Mouse (Mus musculus) liver, embryonic 13.5 days (tissue): Measurements from ENCODE around the gene Ksr2. TPM values are rescaled to one million over a fixed set of nuclear protein-coding genes. Genes with fewer than 3 reads are reported as not detected.
"Not testable (repeated sequence)": the region's sequence is repeated elsewhere in the genome, so short reads cannot be mapped to it uniquely, and the experiment has no call there.

Source experiments
- ATAC-seq: fragments of 200-750 bp; cut with Nextera tagmentation; 2 replicates; pipeline ENCODE4 v1.8.0; 2017; ENCODE audit warnings: low read depth, mild to moderate bottlenecking, moderate number of reproducible peaks, moderate library complexity
- DNase-seq: peaks from one replicate; pipeline ENCODE4 v3.0.0; 2022
- H3K27ac ChIP-seq: fragments of 300-500 bp; sonication (generic); 2 replicates; pipeline ENCODE4 v1.5.1; 2015; ENCODE audit warnings: moderate library complexity, mild to moderate bottlenecking, inconsistent platforms
- H3K27me3 ChIP-seq: fragments of 300-500 bp; sonication (generic); 2 replicates; pipeline ENCODE4 v1.6.1; 2015; ENCODE audit warnings: mild to moderate bottlenecking, inconsistent platforms
- H3K36me3 ChIP-seq: fragments of 300-500 bp; sonication (generic); 2 replicates; pipeline ENCODE4 v1.6.1; 2015; ENCODE audit warnings: mild to moderate bottlenecking, inconsistent platforms
- H3K4me1 ChIP-seq: fragments of 300-500 bp; sonication (generic); replicated peaks from 2 replicates; pipeline ENCODE4 v1.6.1; 2015; ENCODE audit warnings: inconsistent platforms
- H3K4me2 ChIP-seq: fragments of 300-500 bp; sonication (generic); 2 replicates; pipeline ENCODE4 v1.6.1; 2015; ENCODE audit warnings: inconsistent platforms, mild to moderate bottlenecking, moderate library complexity
- H3K4me3 ChIP-seq: fragments of 300-500 bp; sonication (generic); replicated peaks from 2 replicates; pipeline ENCODE4 v1.5.1; 2015; ENCODE audit warnings: mild to moderate bottlenecking, inconsistent platforms
- H3K9ac ChIP-seq: fragments of 300-500 bp; sonication (generic); 2 replicates; pipeline ENCODE4 v1.6.1; 2015; ENCODE audit warnings: mild to moderate bottlenecking, inconsistent platforms
- H3K9me3 ChIP-seq: fragments of 300-500 bp; sonication (generic); replicated peaks from 2 replicates; pipeline ENCODE4 v1.6.1; 2016; ENCODE audit warnings: inconsistent platforms
- WGBS: fragments of 180-500 bp; shearing (Covaris S2); methylation state at CpG from one replicate; pipeline ENCODE4 v1.1.7; 2015; ENCODE audit not compliant: insufficient replicate concordance; 5-methylcytosine and 5-hydroxymethylcytosine counted together
- polyA plus RNA-seq: library from polyadenylated mRNA; unstranded; fragments of >200 nt; fragmentation: Nextera tagmentation; extraction: Ambion mirVana; gene quantifications from 2 replicates; pipeline ENCODE4 v1.2.1, GENCODE M21; 2015

Gene Ksr2
- polyA plus RNA-seq: 0.02 and 0.05 TPM in 2 replicates

DNA sequence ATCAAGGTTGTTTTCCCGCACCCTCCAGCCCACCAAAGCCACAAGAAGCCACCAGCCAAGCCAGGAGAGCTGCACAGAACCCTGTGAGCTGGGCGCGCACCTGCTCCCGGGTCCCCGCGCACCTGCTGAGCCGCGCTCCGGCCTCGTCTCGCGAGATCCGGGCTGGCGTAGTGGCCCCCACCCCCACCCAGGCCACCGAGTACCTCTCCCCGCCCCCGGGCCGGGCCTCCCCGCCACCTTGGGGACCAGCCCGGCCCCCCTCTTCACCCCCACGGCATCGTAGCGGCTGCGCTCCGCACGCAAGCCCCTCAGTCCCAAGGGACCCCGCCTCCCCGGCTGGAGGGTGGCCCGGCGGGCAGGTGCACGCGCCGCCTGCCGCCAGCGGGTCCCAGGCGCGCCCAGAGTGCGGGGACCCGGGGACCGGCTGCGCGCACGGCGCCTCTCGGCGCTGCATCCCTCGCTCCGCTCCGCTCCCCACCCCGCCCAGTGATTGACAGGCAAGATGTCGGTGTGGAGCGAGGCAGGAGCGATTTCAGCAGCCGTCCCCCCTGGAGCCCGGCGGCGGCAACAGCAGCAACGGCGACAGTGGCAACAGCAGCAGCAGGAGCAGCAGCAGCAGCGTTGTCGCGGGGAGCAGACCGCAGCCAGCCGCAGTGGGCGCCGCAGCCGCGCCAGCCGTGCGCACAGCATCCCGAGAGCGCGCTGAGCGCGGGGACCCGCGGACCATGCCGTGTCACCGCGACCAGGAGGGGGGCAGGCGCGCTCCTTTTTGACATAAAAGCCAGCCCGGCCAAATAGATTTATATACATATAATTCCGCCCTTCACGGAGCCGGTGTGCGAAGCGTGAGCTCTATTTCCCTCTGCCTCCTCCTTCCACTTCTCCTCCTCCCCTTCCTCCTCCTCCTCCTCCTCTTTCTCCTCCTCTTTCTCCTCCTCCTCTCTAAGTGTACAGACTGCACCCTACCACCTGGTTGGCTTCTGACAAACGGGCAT lies at the start of gene Ksr2:
Gene Ksr2 (plus strand): TSS at position 494 of the 995 bp plus-strand sequence.
- 1% methylated on average over 89 of the region's 89 CpGs for WGBS
- Histone ChIP-seq H3K9me3 (no peaks in the 10 kb centered on the region), H3K27me3 (peaks cover 78% of the 10 kb centered on the region), H3K4me3 (peak within 1 kb of the TSS; percentile 56), H3K4me1 (peaks cover 9% of the 10 kb centered on the region; the same call in 1 of the 2 replicates), H3K36me3 (no peaks in the 10 kb centered on the region), H3K27ac (no peak within 1 kb of the TSS), H3K9ac (no peak within 1 kb of the TSS), H3K4me2 (peak within 1 kb of the TSS; percentile 68)
- peak; percentile 29; the same call in 1 of the 2 replicates for ATAC-seq
- DNase-seq: no peak

DNA sequence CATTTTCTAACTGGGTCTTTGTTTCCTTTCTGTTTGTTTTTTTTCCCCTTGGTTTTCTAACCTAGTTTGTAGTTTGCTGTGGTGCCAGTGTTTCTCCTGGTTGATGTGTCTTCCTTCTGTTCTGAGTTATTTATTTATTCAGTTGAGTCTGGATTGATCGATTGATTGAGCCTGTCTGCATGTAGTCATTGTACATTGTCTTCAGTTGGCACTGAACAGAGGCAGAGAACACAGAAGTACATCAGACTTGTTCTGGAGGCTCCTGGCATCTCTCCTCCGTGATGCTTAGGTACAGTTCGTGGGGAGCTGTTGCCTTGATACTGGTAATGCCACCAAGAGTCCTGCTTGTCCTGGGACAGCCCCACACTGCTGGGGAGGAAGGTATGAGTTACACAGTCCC lies 49.0 kb upstream of the Ksr2 start:
- Histone ChIP-seq H3K4me1 (peaks cover 63% of the 10 kb centered on the region), H3K9ac (no peak overlapping the region), H3K27me3 (no peaks in the 10 kb centered on the region), H3K4me3 (no peak overlapping the region), H3K4me2 (no peak overlapping the region), H3K27ac (peak overlapping the region; percentile 72), H3K36me3 (peaks cover 31% of the 10 kb centered on the region; the same call in 1 of the 2 replicates), H3K9me3 (no peaks in the 10 kb centered on the region)
- ATAC-seq (no peak), DNase-seq (no peak)
- 69% methylated on average over 3 of the region's 3 CpGs for WGBS

DNA sequence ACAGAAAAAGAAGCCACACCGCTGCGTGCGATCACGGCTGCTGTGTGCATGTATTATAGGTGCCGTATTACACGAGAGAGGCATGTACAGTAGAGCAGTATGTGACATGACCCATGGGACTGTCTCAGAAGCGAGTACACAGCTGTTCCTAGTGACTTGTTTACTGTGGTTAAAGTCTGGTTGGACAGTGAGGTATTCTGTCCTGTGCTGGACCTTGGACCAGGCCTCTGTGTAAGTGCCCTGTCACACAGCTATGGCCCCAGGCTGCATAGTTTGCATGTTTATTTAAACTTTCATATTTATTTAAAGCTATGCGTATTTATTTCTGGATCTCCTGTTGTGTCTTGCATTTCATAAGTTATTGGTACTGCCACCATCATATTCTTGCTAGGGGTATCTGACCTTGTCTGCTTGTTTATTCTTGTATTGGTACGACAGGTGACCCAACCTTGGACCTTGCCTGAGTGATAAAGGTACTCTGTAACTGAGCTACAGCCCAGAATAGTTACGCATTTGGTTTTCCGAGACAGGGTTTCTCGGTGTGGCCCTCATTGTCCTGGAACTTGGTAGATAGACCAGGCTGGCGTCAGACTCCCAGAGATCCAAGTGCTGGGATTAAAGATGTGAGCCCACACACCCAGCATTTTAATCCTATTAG lies 47.8 kb upstream of the Ksr2 start:
- peak; percentile 81 for ATAC-seq
- H3K4me2 ChIP-seq: no peak overlapping the region
- H3K4me1 ChIP-seq: peaks cover 51% of the 10 kb centered on the region
- H3K27ac ChIP-seq: peak overlapping the region; percentile 72
- peaks cover 39% of the 10 kb centered on the region for H3K36me3 ChIP-seq
- H3K9me3 ChIP-seq: no peaks in the 10 kb centered on the region
- no peak overlapping the region for H3K9ac ChIP-seq
- H3K4me3 ChIP-seq: no peak overlapping the region
- H3K27me3 ChIP-seq: no peaks in the 10 kb centered on the region
- no peak for DNase-seq
- WGBS: 70% methylated on average over 13 of the region's 13 CpGs

DNA sequence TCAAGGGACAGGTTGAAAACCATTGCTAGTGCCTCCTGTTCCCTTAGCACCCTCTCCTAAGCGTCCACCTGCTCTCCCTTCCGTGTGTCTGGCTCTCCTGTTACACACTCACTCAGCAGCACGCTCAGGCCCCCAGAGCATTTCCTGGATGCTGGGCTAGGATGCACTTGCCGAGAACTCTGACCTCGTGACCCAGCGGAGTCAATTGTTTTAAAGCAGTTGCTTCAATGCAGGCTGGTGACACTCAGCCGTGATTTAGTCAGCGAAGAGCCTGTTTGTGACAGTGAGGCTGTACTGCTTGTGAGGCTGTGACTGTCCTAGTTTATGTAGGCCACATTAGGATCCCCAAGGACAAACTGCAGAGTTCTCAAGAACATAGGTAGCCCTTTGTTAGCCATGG lies 46.6 kb upstream of the Ksr2 start:
- Histone ChIP-seq H3K36me3 (peaks cover 51% of the 10 kb centered on the region), H3K27ac (no peak overlapping the region; the same call in 1 of the 2 replicates)

DNA sequence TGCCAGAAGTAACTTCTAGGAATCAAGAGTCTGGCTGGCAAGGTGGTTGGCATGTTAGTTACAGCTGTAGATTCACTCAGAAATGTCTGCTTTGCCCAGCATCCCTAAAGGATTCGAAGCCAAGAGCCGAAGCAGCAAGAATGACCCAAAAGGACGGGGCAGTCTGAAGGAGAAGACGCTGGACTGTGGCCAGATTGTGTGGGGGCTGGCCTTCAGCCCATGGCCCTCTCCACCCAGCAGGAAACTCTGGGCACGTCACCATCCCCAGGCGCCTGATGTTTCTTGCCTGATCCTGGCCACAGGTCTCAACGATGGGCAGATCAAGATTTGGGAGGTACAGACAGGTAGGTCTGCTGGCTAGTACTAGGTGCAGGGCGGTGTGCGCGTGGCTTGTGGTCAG lies 43.2 kb upstream of the Ksr2 start:
- Histone ChIP-seq H3K4me2 (no peak overlapping the region), H3K9ac (no peak overlapping the region), H3K4me3 (no peak overlapping the region), H3K27ac (no peak overlapping the region), H3K27me3 (no peaks in the 10 kb centered on the region), H3K4me1 (peaks cover 13% of the 10 kb centered on the region; the same call in 1 of the 2 replicates), H3K36me3 (peaks cover 53% of the 10 kb centered on the region), H3K9me3 (no peaks in the 10 kb centered on the region)
- ATAC-seq (no peak), DNase-seq (no peak)
- 77% methylated on average over 10 of the region's 10 CpGs for WGBS

More for the DNA sequence above, 46.6 kb upstream of the Ksr2 start:
- Histone ChIP-seq H3K9me3 (no peaks in the 10 kb centered on the region), H3K4me2 (no peak overlapping the region), H3K27me3 (no peaks in the 10 kb centered on the region), H3K4me3 (no peak overlapping the region), H3K4me1 (peaks cover 39% of the 10 kb centered on the region), H3K9ac (no peak overlapping the region)
- no peak for DNase-seq
- 59% methylated on average over 8 of the region's 8 CpGs for WGBS
- no peak for ATAC-seq

DNA sequence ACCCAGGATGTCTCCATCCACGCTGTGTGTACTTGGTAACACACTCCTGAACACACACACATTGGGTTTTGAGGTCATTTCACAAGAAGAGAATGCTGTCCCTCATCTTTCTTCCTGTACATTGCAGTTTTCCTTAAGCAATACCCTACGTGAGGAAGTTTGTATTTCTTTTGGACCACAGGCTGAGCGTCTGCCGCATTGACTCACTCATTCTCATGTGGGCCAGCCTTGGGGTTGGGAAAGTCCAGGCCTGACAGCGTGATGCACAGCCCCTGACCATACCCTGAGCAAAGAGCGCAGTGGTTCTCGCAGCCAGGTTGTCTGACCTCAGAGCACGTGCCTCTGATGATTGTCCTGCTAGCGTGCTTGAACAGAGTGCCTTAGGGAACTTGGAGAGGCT lies 40.4 kb upstream of the Ksr2 start:
- Histone ChIP-seq H3K27ac (no peak overlapping the region), H3K4me3 (no peak overlapping the region), H3K9ac (no peak overlapping the region), H3K9me3 (no peaks in the 10 kb centered on the region), H3K27me3 (no peaks in the 10 kb centered on the region), H3K4me1 (no peaks in the 10 kb centered on the region), H3K36me3 (peaks cover 64% of the 10 kb centered on the region), H3K4me2 (no peak overlapping the region)
- ATAC-seq: no peak
- no peak for DNase-seq
- 80% methylated on average over 9 of the region's 9 CpGs for WGBS

DNA sequence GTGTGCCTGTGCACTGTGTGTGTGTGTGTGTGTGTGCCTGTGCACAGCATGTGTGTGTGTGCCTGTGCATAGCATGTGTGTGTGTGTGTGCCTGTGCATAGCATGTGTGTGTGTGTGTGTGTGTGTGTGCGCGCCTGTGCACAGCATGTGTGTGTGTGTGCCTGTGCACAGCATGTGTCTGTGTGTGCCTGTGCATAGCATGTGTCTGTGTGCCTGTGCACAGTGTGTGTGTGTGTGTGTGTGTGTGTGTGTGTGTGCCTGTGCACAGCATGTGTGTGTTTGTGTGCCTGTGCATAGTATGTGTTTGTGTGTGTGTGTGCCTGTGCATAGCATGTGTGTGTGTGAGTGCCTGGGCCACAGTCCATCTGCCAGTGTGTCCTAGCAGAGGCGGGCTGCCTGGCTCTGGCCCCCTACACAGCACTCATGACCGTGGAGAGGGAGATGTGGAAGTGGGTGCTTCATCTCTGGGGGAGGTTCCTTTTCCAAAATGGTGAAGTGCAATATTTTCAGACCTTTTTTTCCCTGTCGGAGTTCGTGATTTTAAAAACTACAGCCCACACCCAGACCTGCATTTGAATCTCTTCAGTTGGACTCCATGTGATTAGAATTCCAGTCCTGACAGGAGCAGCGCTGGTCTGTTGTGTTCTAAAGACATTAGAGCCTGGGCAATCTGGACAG lies 39.3 kb upstream of the Ksr2 start:
- H3K4me1 ChIP-seq: no peaks in the 10 kb centered on the region
- no peaks in the 10 kb centered on the region for H3K9me3 ChIP-seq
- H3K4me3 ChIP-seq: no peak overlapping the region
- WGBS: 75% methylated on average over 7 of the region's 7 CpGs
- H3K4me2 ChIP-seq: no peak overlapping the region
- DNase-seq: no peak
- H3K27ac ChIP-seq: no peak overlapping the region
- H3K27me3 ChIP-seq: no peaks in the 10 kb centered on the region
- H3K9ac ChIP-seq: no peak overlapping the region
- peaks cover 67% of the 10 kb centered on the region for H3K36me3 ChIP-seq
- no peak for ATAC-seq

DNA sequence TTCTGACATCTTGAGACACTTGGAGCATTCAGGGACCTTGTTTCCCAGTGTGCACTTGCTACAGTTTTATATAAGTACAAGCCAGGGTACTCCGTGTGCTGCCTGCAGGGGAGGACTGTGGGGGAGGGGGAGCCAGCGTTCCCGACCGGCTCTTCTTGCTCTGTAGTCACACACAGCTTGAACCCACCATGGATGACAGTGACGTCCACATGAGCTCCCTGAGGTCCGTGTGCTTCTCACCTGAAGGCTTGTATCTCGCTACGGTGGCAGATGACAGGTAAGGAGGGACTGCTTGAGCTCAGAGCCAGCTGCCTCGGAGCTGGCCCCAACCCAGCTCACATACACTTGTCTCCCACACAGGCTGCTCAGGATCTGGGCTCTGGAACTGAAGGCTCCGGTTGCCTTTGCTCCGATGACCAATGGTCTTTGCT lies 37.5 kb upstream of the Ksr2 start:
- ATAC-seq (no peak), DNase-seq (no peak)
- WGBS: 80% methylated on average over 11 of the region's 11 CpGs
- Histone ChIP-seq H3K4me2 (no peak overlapping the region), H3K27me3 (no peaks in the 10 kb centered on the region), H3K4me1 (no peaks in the 10 kb centered on the region), H3K27ac (no peak overlapping the region), H3K9ac (no peak overlapping the region), H3K36me3 (peaks cover 74% of the 10 kb centered on the region), H3K9me3 (no peaks in the 10 kb centered on the region), H3K4me3 (no peak overlapping the region)

DNA sequence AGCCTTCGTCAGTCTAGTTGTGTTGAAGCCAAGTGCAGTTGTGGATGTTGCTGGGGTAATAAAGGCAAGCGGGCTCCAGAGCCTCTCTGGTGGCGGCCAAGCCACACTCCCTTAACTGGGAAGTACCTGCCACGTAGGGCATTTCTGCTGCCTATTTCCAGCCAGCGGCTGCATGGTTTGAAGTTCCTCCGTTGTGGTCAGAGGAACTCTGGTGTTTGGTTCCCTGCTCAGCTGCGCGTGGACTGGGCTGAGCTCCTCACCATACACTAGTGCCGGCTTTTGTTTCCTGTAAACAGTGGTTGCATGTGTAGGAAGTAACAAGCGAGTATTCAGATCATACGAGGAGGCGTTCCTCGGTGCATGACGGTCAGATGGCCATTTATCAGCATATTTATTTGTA lies 36.1 kb upstream of the Ksr2 start:
- not testable (repeated sequence) for H3K4me3 ChIP-seq

DNA sequence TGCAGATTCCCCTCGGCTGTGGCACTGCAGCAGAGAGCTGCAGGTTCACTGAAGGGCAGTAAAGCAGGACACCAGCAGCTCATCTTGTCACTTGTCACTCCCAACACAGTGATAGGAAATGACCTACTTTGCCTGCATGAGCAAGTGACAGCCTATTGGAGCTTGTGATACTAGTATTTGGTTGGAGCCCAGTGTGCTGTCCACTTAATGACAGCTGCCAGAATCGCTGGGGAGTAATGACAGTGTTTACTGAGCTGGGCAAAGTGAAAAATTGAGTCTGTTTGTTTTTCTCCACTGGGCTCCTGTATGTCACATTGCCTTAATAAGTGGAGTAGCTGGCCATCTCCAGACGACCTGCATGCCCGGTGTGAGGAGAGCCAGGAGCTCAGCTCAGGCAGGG lies 33.6 kb upstream of the Ksr2 start:
- WGBS: 79% methylated on average over 4 of the region's 4 CpGs
- H3K27me3 ChIP-seq: no peaks in the 10 kb centered on the region
- no peak overlapping the region for H3K4me2 ChIP-seq
- H3K27ac ChIP-seq: no peak overlapping the region
- ATAC-seq (no peak), DNase-seq (no peak)
- no peaks in the 10 kb centered on the region for H3K4me1 ChIP-seq
- no peaks in the 10 kb centered on the region for H3K9me3 ChIP-seq
- no peak overlapping the region for H3K9ac ChIP-seq
- H3K4me3 ChIP-seq: no peak overlapping the region
- peaks cover 86% of the 10 kb centered on the region for H3K36me3 ChIP-seq

More for the DNA sequence above, 36.1 kb upstream of the Ksr2 start:
- not testable (repeated sequence) for H3K4me1 ChIP-seq, H3K27me3 ChIP-seq, H3K9me3 ChIP-seq, H3K9ac ChIP-seq, H3K27ac ChIP-seq, H3K4me2 ChIP-seq, DNase-seq, ATAC-seq
- H3K36me3 ChIP-seq: peaks cover 76% of the 10 kb centered on the region
- 67% methylated on average over 14 of the region's 14 CpGs for WGBS

DNA sequence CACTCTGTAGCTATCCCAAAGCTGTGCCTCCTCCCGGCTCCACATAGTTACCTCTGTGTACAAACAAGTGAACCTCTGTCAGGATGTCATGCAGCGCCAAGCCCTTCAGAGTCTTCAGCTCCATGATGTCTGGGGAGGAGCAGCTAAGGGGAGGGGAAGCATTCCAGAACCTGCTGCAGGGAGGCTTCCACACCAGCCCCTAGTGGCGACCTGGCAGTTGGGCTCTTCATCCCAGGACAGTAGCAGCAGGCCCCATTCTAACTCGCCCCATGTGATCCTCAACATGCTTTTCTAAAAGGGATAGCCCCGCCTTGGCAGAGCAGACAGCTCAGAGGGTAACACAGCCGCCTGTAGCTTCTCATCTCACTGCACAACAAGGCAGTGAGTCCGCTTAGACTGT lies 32.0 kb upstream of the Ksr2 start:
- Histone ChIP-seq H3K4me1 (peaks cover 2% of the 10 kb centered on the region; the same call in 1 of the 2 replicates), H3K9me3 (no peaks in the 10 kb centered on the region), H3K36me3 (peaks cover 88% of the 10 kb centered on the region), H3K27ac (no peak overlapping the region), H3K27me3 (no peaks in the 10 kb centered on the region), H3K4me3 (no peak overlapping the region), H3K9ac (no peak overlapping the region), H3K4me2 (no peak overlapping the region)
- WGBS: 77% methylated on average over 7 of the region's 7 CpGs
- DNase-seq: no peak
- no peak for ATAC-seq
